Mouse (Mus musculus): ENCODE results near the gene Phlpp1.

Gene Phlpp1

GRCm38 (mm10) chr1:106199109-106199508 is 27.6 kb downstream of the Phlpp1 start:
- DNase-seq: no peak

GRCm38 (mm10) chr1:106199686-106200085 is 28.1 kb downstream of the Phlpp1 start:
- peak; percentile 38 for DNase-seq

GRCm38 (mm10) chr1:106201025-106201424 is 29.5 kb downstream of the Phlpp1 start:
- no peak for DNase-seq

- DNase-seq: no peak
These were observed 30.4 kb downstream of the Phlpp1 start for GRCm38 (mm10) chr1:106201929-106202328.

GRCm38 (mm10) chr1:106203942-106204341 is 32.4 kb downstream of the Phlpp1 start:
- no peak for DNase-seq

GRCm38 (mm10) chr1:106204350-106204749 is 32.8 kb downstream of the Phlpp1 start:
- DNase-seq: no peak

GRCm38 (mm10) chr1:106208581-106208980 is 37.0 kb downstream of the Phlpp1 start:
- no peak for DNase-seq

- no peak for DNase-seq
These were observed 38.9 kb downstream of the Phlpp1 start for GRCm38 (mm10) chr1:106210461-106210860.

- no peak for DNase-seq
These were observed 39.6 kb downstream of the Phlpp1 start for GRCm38 (mm10) chr1:106211146-106211545.

- DNase-seq: no peak
These were observed 48.9 kb downstream of the Phlpp1 start for GRCm38 (mm10) chr1:106220431-106220830.

GRCm38 (mm10) chr1:106221371-106221770 is 49.8 kb downstream of the Phlpp1 start:
- no peak for DNase-seq

- no peak for DNase-seq
These were observed 50.4 kb downstream of the Phlpp1 start for GRCm38 (mm10) chr1:106221964-106222363.

GRCm38 (mm10) chr1:106226613-106227012 is 55.1 kb downstream of the Phlpp1 start:
- DNase-seq: no peak

- DNase-seq: peak; percentile 31
These were observed 58.8 kb downstream of the Phlpp1 start for GRCm38 (mm10) chr1:106230313-106230712.

GRCm38 (mm10) chr1:106231345-106231744 is 59.8 kb downstream of the Phlpp1 start:
- no peak for DNase-seq

- DNase-seq: no peak
These were observed 60.4 kb downstream of the Phlpp1 start for GRCm38 (mm10) chr1:106231805-106232459.

GRCm38 (mm10) chr1:106232460-106232850 is 60.9 kb downstream of the Phlpp1 start:
- peak; percentile 61 for DNase-seq

- no peak for DNase-seq
These were observed 65.4 kb downstream of the Phlpp1 start for GRCm38 (mm10) chr1:106236986-106237385.

GRCm38 (mm10) chr1:106240116-106240685 is 68.6 kb downstream of the Phlpp1 start:
- DNase-seq: no peak

GRCm38 (mm10) chr1:106241059-106241458 is 69.5 kb downstream of the Phlpp1 start:
- DNase-seq: no peak

GRCm38 (mm10) chr1:106242129-106242528 is 70.6 kb downstream of the Phlpp1 start:
- DNase-seq: peak; percentile 34

- peak; percentile 41 for DNase-seq
These were observed 71.8 kb downstream of the Phlpp1 start for GRCm38 (mm10) chr1:106243371-106243770.

- no peak for DNase-seq
These were observed 72.7 kb downstream of the Phlpp1 start for GRCm38 (mm10) chr1:106244245-106244644.

- no peak for DNase-seq
These were observed 82.5 kb downstream of the Phlpp1 start for GRCm38 (mm10) chr1:106254047-106254446.

GRCm38 (mm10) chr1:106257176-106257575 is 85.6 kb downstream of the Phlpp1 start:
- no peak for DNase-seq

Measured in kidney, adult 11 months (tissue).